Mouse (Mus musculus): Measurements from ENCODE around the gene Gtpbp6. TPM values are rescaled to one million over a fixed set of nuclear protein-coding genes. Genes with fewer than 3 reads are reported as not detected.
"Not testable (repeated sequence)": the region's sequence is repeated elsewhere in the genome, so short reads cannot be mapped to it uniquely, and the experiment has no call there.

The Gtpbp6 gene
- polyA plus RNA-seq, 1 experiment from 2014 or later = 30.8 TPM

DNA sequence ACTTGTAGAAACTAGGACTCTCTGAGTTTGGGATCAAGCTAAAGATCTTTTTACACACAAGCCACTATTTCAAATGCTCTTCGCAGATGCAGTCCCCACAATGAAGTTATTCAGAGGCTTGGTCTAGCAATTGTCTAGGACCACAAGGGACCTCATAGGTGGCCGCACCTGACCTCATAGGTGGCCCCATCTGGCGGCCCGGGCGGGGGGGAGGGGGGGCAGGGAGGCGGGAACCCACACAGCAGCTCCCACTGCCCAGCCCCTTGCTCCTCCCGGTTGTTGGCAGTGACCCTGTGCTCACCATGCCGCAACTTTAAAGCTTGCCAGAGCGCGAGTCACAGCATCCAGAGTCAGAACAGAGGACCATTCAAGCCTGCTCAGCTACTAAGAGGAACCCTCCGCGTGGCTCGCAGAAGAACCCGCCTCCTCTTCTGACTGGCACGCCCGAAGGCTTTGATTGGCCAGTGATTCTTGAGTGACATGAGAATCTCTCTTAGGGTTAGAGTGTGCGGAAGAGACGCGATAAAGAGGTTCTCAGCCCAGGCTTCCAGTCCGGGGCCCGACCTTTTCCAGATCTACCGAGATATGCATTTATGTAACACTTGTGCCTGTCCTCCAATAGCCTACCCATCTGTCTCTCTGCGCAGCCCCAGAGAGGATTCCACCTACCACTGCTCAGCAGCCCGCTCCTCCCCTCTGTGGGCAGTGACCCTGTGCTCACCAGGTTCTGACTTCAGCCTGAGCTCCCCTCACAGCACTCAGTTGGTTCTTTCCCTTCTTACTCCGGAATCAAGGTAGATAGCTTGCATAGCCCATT is 13.8 kb downstream of the Gtpbp6 start, which contains the start of gene Gm35315:
Gene Gm35315 (minus strand): TSS at position 391 of the 817 bp plus-strand sequence.
- Histone ChIP-seq H3K36me3 (ENCODE audit: control insufficient read depth, insufficient read depth, low read length) (no peaks in the 10 kb centered on the region), H3K27ac (ENCODE audit: low read length) (peak within 1 kb of the TSS; percentile 52; the same call in 1 of the 2 replicates), H3K4me3 (ENCODE audit: low read depth, low read length) (peak within 1 kb of the TSS; percentile 45), H3K9ac (replicated peaks; ENCODE audit: low read depth, low read length) (peak within 1 kb of the TSS; percentile 36; the same call in 1 of the 2 replicates), H3K4me1 (ENCODE audit: control insufficient read depth, insufficient read depth, low read length) (no peaks in the 10 kb centered on the region), H3K4me2 (replicated peaks; ENCODE audit: low read depth, low read length) (peak within 1 kb of the TSS; percentile 60), H3K27me3 (ENCODE audit: control insufficient read depth, insufficient read depth, low read length) (no peaks in the 10 kb centered on the region), H3K9me3 (ENCODE audit: control insufficient read depth, low read depth, low read length) (no peaks in the 10 kb centered on the region)
- 1% methylated on average over 25 of the region's 25 CpGs for WGBS
- ATAC-seq (ENCODE audit: insufficient number of reproducible peaks, insufficient read depth, low FRiP score, low read depth) = peak; percentile 98

GRCm38 (mm10) chr5:110091546-110091945 is 16.5 kb downstream of the Gtpbp6 start:
- H3K27me3 ChIP-seq (ENCODE audit: control insufficient read depth, insufficient read depth, low read length) = no peaks in the 10 kb centered on the region
- WGBS = 62% methylated on average over 2 of the region's 2 CpGs
- ATAC-seq (ENCODE audit: insufficient number of reproducible peaks, insufficient read depth, low FRiP score, low read depth) = no peak

GRCm38 (mm10) chr5:110086161-110086866 is 21.7 kb downstream of the Gtpbp6 start:
- ATAC-seq (ENCODE audit: insufficient number of reproducible peaks, insufficient read depth, low FRiP score, low read depth) = no peak
- Histone ChIP-seq H3K27ac (ENCODE audit: low read length) (no peak overlapping the region), H3K36me3 (ENCODE audit: control insufficient read depth, insufficient read depth, low read length) (no peaks in the 10 kb centered on the region), H3K4me3 (ENCODE audit: low read depth, low read length) (no peak overlapping the region), H3K4me2 (replicated peaks; ENCODE audit: low read depth, low read length) (no peak overlapping the region), H3K27me3 (ENCODE audit: control insufficient read depth, insufficient read depth, low read length) (no peaks in the 10 kb centered on the region), H3K4me1 (ENCODE audit: control insufficient read depth, insufficient read depth, low read length) (no peaks in the 10 kb centered on the region), H3K9ac (replicated peaks; ENCODE audit: low read depth, low read length) (no peak overlapping the region), H3K9me3 (ENCODE audit: control insufficient read depth, low read depth, low read length) (peaks cover 3% of the 10 kb centered on the region; the same call in 1 of the 2 replicates)
- 30% methylated on average over 14 of the region's 14 CpGs for whole genome bisulfite sequencing

More at GRCm38 (mm10) chr5:110091546-110091945, 16.5 kb downstream of the Gtpbp6 start:
- Histone ChIP-seq H3K4me3 (ENCODE audit: low read depth, low read length) (no peak overlapping the region), H3K9me3 (ENCODE audit: control insufficient read depth, low read depth, low read length) (no peaks in the 10 kb centered on the region), H3K4me1 (ENCODE audit: control insufficient read depth, insufficient read depth, low read length) (no peaks in the 10 kb centered on the region), H3K36me3 (ENCODE audit: control insufficient read depth, insufficient read depth, low read length) (no peaks in the 10 kb centered on the region), H3K27ac (ENCODE audit: low read length) (no peak overlapping the region), H3K4me2 (replicated peaks; ENCODE audit: low read depth, low read length) (no peak overlapping the region), H3K9ac (replicated peaks; ENCODE audit: low read depth, low read length) (no peak overlapping the region)

DNA sequence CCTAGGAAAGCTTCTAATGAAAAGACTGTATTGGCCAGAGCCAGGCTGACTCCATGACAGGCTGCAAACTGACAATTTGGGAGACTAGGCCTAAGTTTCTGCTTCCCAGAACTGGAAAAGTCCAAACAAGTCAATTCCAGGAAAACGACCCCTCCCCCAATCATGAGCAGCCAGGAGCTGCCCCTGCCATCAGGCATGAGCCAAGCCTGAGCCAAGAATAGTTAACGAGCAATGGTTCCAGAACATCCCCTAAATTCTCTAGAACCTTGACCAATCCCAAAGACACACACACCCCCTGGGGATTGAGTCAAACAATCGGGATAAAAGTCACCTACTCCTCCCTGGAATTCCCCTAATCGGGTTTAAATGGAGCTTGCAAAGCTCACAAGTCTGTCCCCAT is 25.0 kb downstream of the Gtpbp6 start:
- Histone ChIP-seq H3K4me3 (ENCODE audit: low read depth, low read length) (no peak overlapping the region), H3K9ac (replicated peaks; ENCODE audit: low read depth, low read length) (no peak overlapping the region), H3K4me2 (replicated peaks; ENCODE audit: low read depth, low read length) (no peak overlapping the region), H3K27me3 (ENCODE audit: control insufficient read depth, insufficient read depth, low read length) (no peaks in the 10 kb centered on the region), H3K9me3 (ENCODE audit: control insufficient read depth, low read depth, low read length) (peaks cover 14% of the 10 kb centered on the region), H3K36me3 (ENCODE audit: control insufficient read depth, insufficient read depth, low read length) (no peaks in the 10 kb centered on the region), H3K27ac (ENCODE audit: low read length) (no peak overlapping the region), H3K4me1 (ENCODE audit: control insufficient read depth, insufficient read depth, low read length) (no peaks in the 10 kb centered on the region)
- WGBS = 80% methylated on average over 4 of the region's 4 CpGs
- no peak for ATAC-seq (ENCODE audit: insufficient number of reproducible peaks, insufficient read depth, low FRiP score, low read depth)

- H3K4me3 ChIP-seq (ENCODE audit: low read depth, low read length); H3K27me3 ChIP-seq (ENCODE audit: control insufficient read depth, insufficient read depth, low read length); H3K4me1 ChIP-seq (ENCODE audit: control insufficient read depth, insufficient read depth, low read length); H3K36me3 ChIP-seq (ENCODE audit: control insufficient read depth, insufficient read depth, low read length); H3K4me2 ChIP-seq (replicated peaks; ENCODE audit: low read depth, low read length); ATAC-seq (ENCODE audit: insufficient number of reproducible peaks, insufficient read depth, low FRiP score, low read depth); H3K9ac ChIP-seq (replicated peaks; ENCODE audit: low read depth, low read length); H3K27ac ChIP-seq (ENCODE audit: low read length): not testable (repeated sequence)
- WGBS = 86% methylated on average over 2 of the region's 2 CpGs
- H3K9me3 ChIP-seq (ENCODE audit: control insufficient read depth, low read depth, low read length) = peaks cover 16% of the 10 kb centered on the region
Measured at GRCm38 (mm10) chr5:110072413-110072812, 35.6 kb downstream of the Gtpbp6 start, which contains the start of gene Gm17655. Gene Gm17655 (minus strand): TSS chr5:110072513.

DNA sequence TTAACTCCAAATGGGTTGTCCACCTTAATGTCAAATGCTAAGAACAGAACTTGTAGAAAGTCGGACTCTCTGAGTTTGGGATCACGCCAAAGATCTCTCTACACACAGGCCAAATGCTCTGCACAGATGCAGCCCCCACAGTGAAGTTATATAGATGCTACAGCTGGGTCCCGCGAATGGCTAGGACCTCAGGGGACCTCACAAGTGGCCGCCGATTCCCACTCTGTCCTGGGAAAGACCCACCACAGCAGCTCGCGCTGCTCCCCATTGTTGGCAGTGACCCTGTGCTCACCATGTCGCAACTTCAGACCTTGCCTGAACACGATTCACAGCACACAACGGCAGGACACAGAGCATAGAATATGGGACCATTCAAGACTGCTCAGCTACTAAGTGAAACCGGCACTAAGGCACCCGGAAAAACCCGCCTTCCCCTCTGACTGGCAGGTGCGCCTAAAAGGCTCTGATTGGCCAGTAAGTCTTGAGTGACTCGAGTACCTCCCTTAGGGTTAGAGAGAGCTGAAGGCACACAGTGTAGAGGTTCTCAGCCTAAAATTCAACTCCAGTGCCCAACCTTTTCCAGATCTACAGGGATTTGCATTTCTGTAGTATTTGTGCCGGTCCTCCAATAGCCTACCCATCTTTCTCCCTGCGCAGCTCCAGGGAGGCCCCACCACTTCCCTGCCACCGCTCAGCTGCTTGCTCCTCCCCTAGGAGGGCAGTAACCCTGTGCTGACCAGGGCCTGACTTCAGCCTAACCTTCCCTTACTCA is 50.2 kb downstream of the Gtpbp6 start:
- H3K27me3 ChIP-seq (ENCODE audit: control insufficient read depth, insufficient read depth, low read length) = no peaks in the 10 kb centered on the region
- peak overlapping the region; percentile 42 for H3K4me2 ChIP-seq (replicated peaks; ENCODE audit: low read depth, low read length)
- peak; percentile 99 for ATAC-seq (ENCODE audit: insufficient number of reproducible peaks, insufficient read depth, low FRiP score, low read depth)
- H3K4me1 ChIP-seq (ENCODE audit: control insufficient read depth, insufficient read depth, low read length) = no peaks in the 10 kb centered on the region
- H3K9me3 ChIP-seq (ENCODE audit: control insufficient read depth, low read depth, low read length) = no peaks in the 10 kb centered on the region
- H3K9ac ChIP-seq (replicated peaks; ENCODE audit: low read depth, low read length) = peak overlapping the region; percentile 45
- H3K36me3 ChIP-seq (ENCODE audit: control insufficient read depth, insufficient read depth, low read length) = no peaks in the 10 kb centered on the region
- 1% methylated on average over 19 of the region's 19 CpGs for WGBS
- H3K4me3 ChIP-seq (ENCODE audit: low read depth, low read length) = peak overlapping the region; percentile 55
- H3K27ac ChIP-seq (ENCODE audit: low read length) = no peak overlapping the region; the same call in 1 of the 2 replicates
